Mouse (Mus musculus): Measurements from ENCODE around the gene Nat8f1. TPM values are rescaled to one million over a fixed set of nuclear protein-coding genes. Genes with fewer than 3 reads are reported as not detected.
"Not testable (repeated sequence)": the region's sequence is repeated elsewhere in the genome, so short reads cannot be mapped to it uniquely, and the experiment has no call there.

The Nat8f1 gene
- total and polyA plus RNA-seq, 3 experiments, result 0.50 to 4.7 (median 1.4) TPM

- Histone ChIP-seq H3K79me2 (replicated peaks; ENCODE audit: control insufficient read depth, extremely low read depth, insufficient read depth, poor library complexity, severe bottlenecking) (no peaks in the 10 kb centered on the region), H3K4me2 (ENCODE audit: insufficient read depth, low read depth, poor library complexity, severe bottlenecking) (no peak overlapping the region), H3K27me3 (replicated peaks) (no peaks in the 10 kb centered on the region), H3K9ac (ENCODE audit: insufficient read depth, low read depth) (no peak overlapping the region), H3K4me3 (replicated peaks in 1 of 3; ENCODE audit: low read depth in 2 of 3, low read length in 2 of 3, poor library complexity in 1 of 3) (no peak overlapping the region), H3K9me3 (replicated peaks; ENCODE audit: low read length) (no peaks in the 10 kb centered on the region), H3K4me1 (ENCODE audit: control insufficient read depth in 1 of 2, insufficient read depth in 2 of 2) (peaks cover 0 to 5% of the 10 kb centered on the region in 2 experiments; a peak in 2 of 4 replicates), H3K27ac (ENCODE audit: insufficient read depth, low read depth) (no peak overlapping the region), H3K36me3 (replicated peaks in 1 of 2; ENCODE audit: control insufficient read depth in 1 of 2, insufficient read depth in 1 of 2, low read length in 1 of 2) (peaks cover 0 to 8% of the 10 kb centered on the region in 2 experiments)
- DNase-seq (ENCODE audit: extremely low read depth), result no peak
- TF ChIP-seq ZMIZ1 (IDR thresholded peaks at IDR 0.05; ENCODE audit: low read depth, low read length) (no peak), RCOR1 (conservative IDR thresholded peaks at IDR 0.05; ENCODE audit: low read depth, low read length) (no peak), ZC3H11A (IDR thresholded peaks at IDR 0.05; ENCODE audit: low read depth, low read length) (no peak), CHD2 (IDR thresholded peaks at IDR 0.05; ENCODE audit: low read length) (no peak)
- in situ Hi-C loops (cut with MboI; ENCODE audit: low pct_ligation_motif_present, low pct_unique_long_range_greater_than_20kb, low sequenced_read_pairs) (loop anchor here (25.0 kb wide), 2 partner anchors 321 to 446 kb away; partner anchors contain the start of genes Alms1, Cct7 and Pradc1), dilution Hi-C loops (cut with MboI; ENCODE audit: extremely low pct_ligation_motif_present, extremely low pct_unique_long_range_greater_than_20kb, low sequenced_read_pairs) (no loop called here)
Measured at GRCm38 (mm10) chr6:85908341-85908740, 7.1 kb downstream of the Nat8f1 start.

GRCm38 (mm10) chr6:85906911-85907351 is 8.6 kb downstream of the Nat8f1 start:
- H3K9me3 ChIP-seq (replicated peaks; ENCODE audit: low read length); H3K36me3 ChIP-seq (replicated peaks in 1 of 2; ENCODE audit: control insufficient read depth in 1 of 2, insufficient read depth in 1 of 2, low read length in 1 of 2); H3K4me1 ChIP-seq (ENCODE audit: control insufficient read depth in 1 of 2, insufficient read depth in 2 of 2); dilution Hi-C loops (cut with MboI; ENCODE audit: extremely low pct_ligation_motif_present, extremely low pct_unique_long_range_greater_than_20kb, low sequenced_read_pairs); H3K27me3 ChIP-seq (replicated peaks); H3K79me2 ChIP-seq (replicated peaks; ENCODE audit: control insufficient read depth, extremely low read depth, insufficient read depth, poor library complexity, severe bottlenecking); H3K4me2 ChIP-seq (ENCODE audit: insufficient read depth, low read depth, poor library complexity, severe bottlenecking); H3K4me3 ChIP-seq (replicated peaks in 1 of 3; ENCODE audit: low read depth in 2 of 3, low read length in 2 of 3, poor library complexity in 1 of 3); H3K27ac ChIP-seq (ENCODE audit: insufficient read depth, low read depth); H3K9ac ChIP-seq (ENCODE audit: insufficient read depth, low read depth); DNase-seq (ENCODE audit: extremely low read depth): not testable (repeated sequence)
- in situ Hi-C loops (cut with MboI; ENCODE audit: low pct_ligation_motif_present, low pct_unique_long_range_greater_than_20kb, low sequenced_read_pairs), result loop anchor here (25.0 kb wide), 2 partner anchors 320 to 445 kb away; partner anchors contain the start of genes Alms1, Cct7 and Pradc1

GRCm38 (mm10) chr6:85904642-85905061 is 10.8 kb downstream of the Nat8f1 start, which contains the start of gene Nat8f4:
Gene Nat8f4 (minus strand): TSS chr6:85904884.
- H3K27ac ChIP-seq (ENCODE audit: insufficient read depth, low read depth); H3K36me3 ChIP-seq (replicated peaks in 1 of 2; ENCODE audit: control insufficient read depth in 1 of 2, insufficient read depth in 1 of 2, low read length in 1 of 2); H3K79me2 ChIP-seq (replicated peaks; ENCODE audit: control insufficient read depth, extremely low read depth, insufficient read depth, poor library complexity, severe bottlenecking); H3K27me3 ChIP-seq (replicated peaks); dilution Hi-C loops (cut with MboI; ENCODE audit: extremely low pct_ligation_motif_present, extremely low pct_unique_long_range_greater_than_20kb, low sequenced_read_pairs); H3K9me3 ChIP-seq (replicated peaks; ENCODE audit: low read length); H3K4me1 ChIP-seq (ENCODE audit: control insufficient read depth in 1 of 2, insufficient read depth in 2 of 2): not testable (repeated sequence)
- peak; percentile 20 for DNase-seq (ENCODE audit: extremely low read depth)
- Histone ChIP-seq H3K9ac (ENCODE audit: insufficient read depth, low read depth) (peak within 1 kb of the TSS; percentile 49; the same call in 1 of the 2 replicates), H3K4me2 (ENCODE audit: insufficient read depth, low read depth, poor library complexity, severe bottlenecking) (peak within 1 kb of the TSS; percentile 73; the same call in 1 of the 2 replicates), H3K4me3 (replicated peaks in 1 of 3; ENCODE audit: low read depth in 2 of 3, low read length in 2 of 3, poor library complexity in 1 of 3) (peak within 1 kb of the TSS; percentile 35 to 66 (median 45))
- in situ Hi-C loops (cut with MboI; ENCODE audit: low pct_ligation_motif_present, low pct_unique_long_range_greater_than_20kb, low sequenced_read_pairs), result loop anchor here (25.0 kb wide), 2 partner anchors 317 to 442 kb away; partner anchors contain the start of genes Alms1, Cct7 and Pradc1
- TF ChIP-seq IRF4 (IDR thresholded peaks at IDR 0.05; ENCODE audit: low read depth, low read length) (0 out of 2 replicates have a peak, but pooled peaks have one; percentile 7), CTCF (conservative IDR thresholded peaks at IDR 0.05 in 1 of 2, IDR thresholded peaks at IDR 0.05 in 1 of 2; ENCODE audit: low read depth in 2 of 2, low read length in 2 of 2) (peak; percentile 17 to 69; a peak in 2 of 4 replicates), NELFE (IDR thresholded peaks at IDR 0.05; ENCODE audit: low read depth, low read length) (peak; percentile 21; the same call in 1 of the 2 replicates), POLR2A (IDR thresholded peaks at IDR 0.05; ENCODE audit: low read depth, low read length) (peak; percentile 44; the same call in 1 of the 2 replicates), NRF1 (IDR thresholded peaks at IDR 0.05; ENCODE audit: low read depth, low read length) (0 out of 2 replicates have a peak, but pooled peaks have one; percentile 26), UBTF (IDR thresholded peaks at IDR 0.05; ENCODE audit: low read depth, low read length) (0 out of 2 replicates have a peak, but pooled peaks have one; percentile 27), SMC3 (IDR thresholded peaks at IDR 0.05; ENCODE audit: low read depth, low read length) (peak; percentile 56), RAD21 (IDR thresholded peaks at IDR 0.05; ENCODE audit: low read depth, low read length) (peak; percentile 32), HCFC1 (IDR thresholded peaks at IDR 0.05; ENCODE audit: low read depth, low read length) (peak; percentile 49), TCF12 (IDR thresholded peaks at IDR 0.05; ENCODE audit: low read depth, low read length) (0 out of 2 replicates have a peak, but pooled peaks have one; percentile 40), TBP (conservative IDR thresholded peaks at IDR 0.05; ENCODE audit: low read depth, low read length) (0 out of 2 replicates have a peak, but pooled peaks have one; percentile 32), ELF1 (IDR thresholded peaks at IDR 0.05; ENCODE audit: low read depth, low read length) (peak; percentile 51)
